In the genomic region with DNA sequence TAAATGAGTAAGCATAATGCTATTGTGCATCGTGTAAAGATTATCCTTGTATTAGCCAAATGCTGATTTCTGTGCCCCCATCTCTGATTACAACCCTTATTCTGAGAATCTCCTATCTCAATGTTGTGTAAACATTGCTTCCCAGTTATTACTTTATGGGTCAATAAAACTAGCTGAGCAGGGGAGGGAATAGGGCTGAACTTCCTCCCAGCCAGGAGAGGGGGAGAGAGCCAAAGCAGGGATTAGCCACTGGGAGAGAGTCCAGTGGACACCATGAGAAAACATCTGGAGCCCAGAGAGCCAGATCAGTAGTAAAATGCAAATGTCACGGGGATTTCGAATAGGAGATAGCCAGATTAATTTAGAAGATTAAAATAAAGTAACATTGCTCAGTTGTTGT, we compare ENCODE assay signal across 20 mouse cellular contexts.
DNase-seq lines count a peak whose midpoint lies in the region; ATAC-seq and TF ChIP-seq lines count a peak whose summit lies in the region.
"Had no signal": no experiment of that assay in that cellular context is flagged by ENCODE, and none has a peak within 500 bp of the region (broad histone marks: within the 10 kb centered on the region; RNA-seq: fewer than 3 reads in every experiment).

No protein-coding gene starts in this region.

- 0 out of 2 replicates have a peak, but pooled peaks have one; percentile 10 for ATAC-seq in stomach, embryonic 14.5 days (ENCODE audit: insufficient number of reproducible peaks, insufficient read depth, low FRiP score, low read depth)
- ATAC-seq in stomach, postnatal 0 days (ENCODE audit: low FRiP score, low TSS enrichment): no peak
- peak; percentile 92 for ATAC-seq in intestine, embryonic 15.5 days
- ATAC-seq in intestine, postnatal 0 days: peak; percentile 87
- no peak for ATAC-seq in granulocyte monocyte progenitor cell, adult 5-6 weeks (replicated peaks; ENCODE audit: poor library complexity, severe bottlenecking)
- ATAC-seq: forebrain, embryonic 14.5 days had no signal

- no peak for TF ChIP-seq EP300 in stomach, postnatal 0 days (optimal IDR thresholded peaks at IDR 0.05)

- no peak overlapping the region for H3K9ac ChIP-seq in stomach, embryonic 14.5 days (replicated peaks; ENCODE audit: low read depth, low read length)
- no peak overlapping the region for H3K9ac ChIP-seq in stomach, postnatal 0 days (ENCODE audit: low read length)
- H3K9ac ChIP-seq in intestine, embryonic 15.5 days: no peak overlapping the region
- H3K9ac ChIP-seq in intestine, postnatal 0 days (ENCODE audit: low read depth, low read length): no peak overlapping the region
- H3K9ac ChIP-seq: embryonic facial prominence, embryonic 15.5 days; heart, embryonic 12.5 days; hindbrain, embryonic 14.5 days had no signal

- H3K9me3 ChIP-seq in stomach, embryonic 14.5 days (ENCODE audit: control insufficient read depth, low read depth, low read length): no peaks in the 10 kb centered on the region
- no peaks in the 10 kb centered on the region for H3K9me3 ChIP-seq in stomach, postnatal 0 days (ENCODE audit: control insufficient read depth, low read length)
- no peaks in the 10 kb centered on the region for H3K9me3 ChIP-seq in intestine, embryonic 15.5 days
- H3K9me3 ChIP-seq in intestine, postnatal 0 days (ENCODE audit: control insufficient read depth): no peaks in the 10 kb centered on the region
- H3K9me3 ChIP-seq: embryonic facial prominence, embryonic 15.5 days; forebrain, embryonic 10.5 days; heart, embryonic 12.5 days had no signal

- H3K27ac ChIP-seq in gastrocnemius, adult 2 months: no peak overlapping the region
- H3K27ac ChIP-seq in stomach, embryonic 14.5 days (ENCODE audit: low read length): no peak overlapping the region
- H3K27ac ChIP-seq in stomach, postnatal 0 days (replicated peaks): no peak overlapping the region
- no peak overlapping the region for H3K27ac ChIP-seq in intestine, embryonic 15.5 days
- no peak overlapping the region for H3K27ac ChIP-seq in intestine, postnatal 0 days (ENCODE audit: low read depth, low read length)
- H3K27ac ChIP-seq: embryonic facial prominence, embryonic 15.5 days; forebrain, embryonic 10.5 days; heart, adult 2 months; hindbrain, embryonic 10.5 days; hindbrain, embryonic 14.5 days had no signal

- no peaks in the 10 kb centered on the region for H3K36me3 ChIP-seq in stomach, embryonic 14.5 days (ENCODE audit: control insufficient read depth, insufficient read depth, low read length)
- no peaks in the 10 kb centered on the region for H3K36me3 ChIP-seq in stomach, postnatal 0 days (ENCODE audit: control insufficient read depth, insufficient read depth, low read length)
- no peaks in the 10 kb centered on the region for H3K36me3 ChIP-seq in intestine, embryonic 15.5 days
- no peaks in the 10 kb centered on the region for H3K36me3 ChIP-seq in intestine, postnatal 0 days (ENCODE audit: control insufficient read depth, insufficient read depth)
- H3K36me3 ChIP-seq: embryonic facial prominence, embryonic 15.5 days; forebrain, embryonic 10.5 days; heart, embryonic 12.5 days; hindbrain, embryonic 10.5 days had no signal

- no peaks in the 10 kb centered on the region for H3K4me1 ChIP-seq in stomach, embryonic 14.5 days (ENCODE audit: control insufficient read depth, insufficient read depth, low read length)
- no peaks in the 10 kb centered on the region for H3K4me1 ChIP-seq in stomach, postnatal 0 days (replicated peaks; ENCODE audit: control insufficient read depth, insufficient read depth)
- H3K4me1 ChIP-seq in intestine, embryonic 15.5 days (replicated peaks): no peaks in the 10 kb centered on the region
- 0 out of 2 replicates have a peak, but pooled peaks cover 3% of the 10 kb centered on the region for H3K4me1 ChIP-seq in intestine, postnatal 0 days (replicated peaks; ENCODE audit: control insufficient read depth, insufficient read depth, low read length)
- H3K4me1 ChIP-seq: embryonic facial prominence, embryonic 15.5 days; forebrain, embryonic 10.5 days; heart, embryonic 12.5 days; hindbrain, embryonic 10.5 days had no signal

- intact Hi-C loops in gastrocnemius, adult 2 months (cut with DNase I): no loop called here

- WGBS in stomach, embryonic 14.5 days: 80% methylated on average over 3 of the region's 3 CpGs
- whole genome bisulfite sequencing in stomach, postnatal 0 days: 53% methylated on average over 3 of the region's 3 CpGs
- 67% methylated on average over 3 of the region's 3 CpGs for WGBS in intestine, embryonic 15.5 days
- 37% methylated on average over 3 of the region's 3 CpGs for WGBS in intestine, postnatal 0 days

- no peak overlapping the region for H3K4me2 ChIP-seq in stomach, embryonic 14.5 days (replicated peaks; ENCODE audit: low read depth, low read length)
- no peak overlapping the region for H3K4me2 ChIP-seq in stomach, postnatal 0 days (replicated peaks; ENCODE audit: low read depth)
- no peak overlapping the region for H3K4me2 ChIP-seq in intestine, embryonic 15.5 days (replicated peaks)
- no peak overlapping the region for H3K4me2 ChIP-seq in intestine, postnatal 0 days (replicated peaks; ENCODE audit: low read depth)
- H3K4me2 ChIP-seq: embryonic facial prominence, embryonic 15.5 days; heart, embryonic 12.5 days; hindbrain, embryonic 14.5 days had no signal

- no peak overlapping the region for H3K4me3 ChIP-seq in gastrocnemius, adult 2 months
- no peak overlapping the region for H3K4me3 ChIP-seq in stomach, embryonic 14.5 days (ENCODE audit: low read depth, low read length)
- H3K4me3 ChIP-seq in stomach, postnatal 0 days (ENCODE audit: low read depth, low read length): no peak overlapping the region
- no peak overlapping the region for H3K4me3 ChIP-seq in intestine, embryonic 15.5 days (replicated peaks)
- H3K4me3 ChIP-seq in intestine, postnatal 0 days (ENCODE audit: low read depth, low read length): no peak overlapping the region
- H3K4me3 ChIP-seq: embryonic facial prominence, embryonic 15.5 days; erythroblast, embryonic 14.5 days; forebrain, embryonic 10.5 days; heart, adult 2 months; heart, embryonic 12.5 days; hindbrain, embryonic 10.5 days had no signal

- no peaks in the 10 kb centered on the region for H3K27me3 ChIP-seq in stomach, embryonic 14.5 days (ENCODE audit: control insufficient read depth, insufficient read depth, low read length)
- no peaks in the 10 kb centered on the region for H3K27me3 ChIP-seq in stomach, postnatal 0 days (ENCODE audit: control insufficient read depth, insufficient read depth, low read length)
- H3K27me3 ChIP-seq in intestine, embryonic 15.5 days (replicated peaks): no peaks in the 10 kb centered on the region
- no peaks in the 10 kb centered on the region for H3K27me3 ChIP-seq in intestine, postnatal 0 days (replicated peaks; ENCODE audit: control insufficient read depth, insufficient read depth, low read length)
- H3K27me3 ChIP-seq: embryonic facial prominence, embryonic 15.5 days; heart, embryonic 12.5 days had no signal

- peak; percentile 23 for DNase-seq in gastrocnemius, adult 2 months
- DNase-seq in gastrocnemius, adult 18-20 months (ENCODE audit: low spot score): no peak
- no peak for DNase-seq in stomach, postnatal 0 days (ENCODE audit: low spot score)
- no peak for DNase-seq in heart, adult 8-10 months (ENCODE audit: low spot score)
- DNase-seq: adrenal gland, adult 2 months; adrenal gland, postnatal 25 days; cerebellum, adult 18-20 months; cerebellum, postnatal 36 days; heart, adult 2 months had no signal

- no peak for TF ChIP-seq CTCF in gastrocnemius, adult 2 months (IDR thresholded peaks at IDR 0.05)
- TF ChIP-seq CTCF in stomach, postnatal 0 days (IDR thresholded peaks at IDR 0.05; ENCODE audit: low read depth): no peak
- TF ChIP-seq CTCF in intestine, postnatal 0 days (IDR thresholded peaks at IDR 0.05; ENCODE audit: low read depth): peak; percentile 18; the same call in 1 of the 2 replicates

Comparison
In these comparisons a context has a peak if more than half of its experiments do, and no peak if none do; other contexts are left out.
1. ATAC-seq: peak in stomach, embryonic 14.5 days (single experiment), intestine, embryonic 15.5 days (single experiment) and intestine, postnatal 0 days (single experiment); none in stomach, postnatal 0 days (single experiment) and granulocyte monocyte progenitor cell, adult 5-6 weeks (single experiment).